Mouse (Mus musculus): ENCODE data around the gene Tbc1d16.

GRCm38 (mm10) chr11:119224926-119225325, 3.4 kb downstream of the Tbc1d16 start:
- no peak for TF ChIP-seq CTCF (IDR thresholded peaks at IDR 0.05; ENCODE audit: low read depth, low read length)
- TF ChIP-seq POLR2A (IDR thresholded peaks at IDR 0.05; ENCODE audit: borderline replicate concordance, low read depth, low read length), result no peak

Measured in bone marrow macrophage, adult 2 months (primary cell).